Mouse (Mus musculus) lung, postnatal 0 days (tissue): ENCODE data around the gene Cela3a.

Experiments used
- CTCF ChIP-seq: IDR thresholded peaks from 2 replicates; pipeline ENCODE4 v1.5.1; 2016; ENCODE audit warnings: antibody characterized with exemption, mild to moderate bottlenecking
- EP300 ChIP-seq: IDR thresholded peaks from 2 replicates; pipeline ENCODE4 v1.6.1; 2016; ENCODE audit warnings: antibody characterized with exemption, mild to moderate bottlenecking, control low read depth

DNA sequence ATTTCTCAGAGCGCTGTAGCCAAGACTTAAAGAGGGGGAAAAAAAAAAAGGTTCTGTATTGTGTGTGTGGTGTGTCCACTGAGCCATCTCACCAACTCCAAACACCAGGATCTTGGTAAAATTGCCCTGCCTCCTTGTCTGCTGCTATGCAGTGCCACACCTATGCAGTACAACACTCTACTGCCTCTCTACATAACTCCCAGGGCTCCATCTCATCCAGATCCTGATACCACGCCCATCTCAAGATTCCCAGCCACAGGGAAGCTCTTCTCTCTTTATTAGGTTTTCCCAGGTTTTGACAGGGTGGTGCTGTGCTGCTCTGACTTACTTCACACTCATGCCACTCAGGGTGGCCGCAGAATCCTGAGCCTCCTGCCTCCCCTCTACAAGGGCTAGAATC lies 48.6 kb downstream of the Cela3a start:
- no peak for TF ChIP-seq CTCF
- peak; percentile 24; the same call in 1 of the 2 replicates for TF ChIP-seq EP300
